Mouse (Mus musculus): ENCODE data around the gene Wfdc15a.

Gene Wfdc15a

DNA sequence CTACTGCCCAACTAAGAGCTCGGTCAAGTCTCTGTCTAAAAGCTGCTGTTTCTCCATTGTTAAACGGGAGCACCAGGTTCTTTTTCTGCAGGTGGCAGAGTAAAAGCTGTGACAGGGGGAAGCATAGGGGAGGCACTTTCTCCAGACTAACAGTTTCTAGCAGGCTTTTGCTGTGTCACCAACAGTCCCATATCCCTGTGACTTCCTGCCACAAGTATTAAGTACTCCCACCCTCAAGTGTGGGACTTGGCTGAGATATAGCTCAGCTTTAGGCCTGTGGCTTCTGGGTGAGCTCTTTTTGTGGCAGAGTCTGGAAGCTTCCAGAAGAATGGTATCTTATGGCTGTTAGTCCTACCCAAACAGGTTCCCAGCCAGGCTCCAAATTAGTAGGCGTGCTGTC, 24.1 kb downstream of the Wfdc15a start:
- no peak for DNase-seq

DNA sequence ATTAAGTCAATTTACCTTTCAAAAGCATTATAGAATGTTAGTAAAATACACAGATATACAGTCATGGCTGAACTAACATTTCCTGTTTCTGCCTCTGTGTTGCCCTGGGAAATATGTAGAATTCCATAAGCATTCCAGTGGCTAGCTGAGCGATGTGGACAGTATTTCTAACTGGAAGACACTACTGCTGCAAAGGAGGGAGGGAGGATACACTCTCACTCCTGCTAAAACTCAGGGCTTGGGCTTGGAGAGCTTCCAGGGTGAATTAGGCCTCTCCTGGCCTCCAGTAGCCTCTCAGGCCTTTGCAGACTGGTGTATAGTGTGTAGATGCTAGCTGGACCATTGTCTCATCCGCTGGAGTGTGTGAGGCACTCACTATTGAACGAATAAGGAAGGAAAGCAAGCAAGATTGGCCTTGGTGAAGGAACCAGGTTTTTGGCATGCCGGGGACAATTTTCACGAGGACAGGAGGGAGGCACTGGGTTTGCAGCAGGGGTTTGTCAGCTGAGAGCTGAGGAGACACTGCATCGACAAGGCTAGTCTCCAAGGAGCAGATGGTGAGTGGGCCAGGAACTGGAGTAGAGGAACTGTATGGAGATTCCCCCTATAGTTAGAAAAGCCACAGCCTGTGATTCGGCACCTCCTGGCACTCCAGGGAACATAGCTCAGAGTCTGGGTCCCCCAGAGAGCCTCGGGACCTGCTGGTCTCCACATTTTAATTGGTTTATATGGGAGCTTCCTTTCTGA, 25.1 kb downstream of the Wfdc15a start:
- no peak for DNase-seq

DNA sequence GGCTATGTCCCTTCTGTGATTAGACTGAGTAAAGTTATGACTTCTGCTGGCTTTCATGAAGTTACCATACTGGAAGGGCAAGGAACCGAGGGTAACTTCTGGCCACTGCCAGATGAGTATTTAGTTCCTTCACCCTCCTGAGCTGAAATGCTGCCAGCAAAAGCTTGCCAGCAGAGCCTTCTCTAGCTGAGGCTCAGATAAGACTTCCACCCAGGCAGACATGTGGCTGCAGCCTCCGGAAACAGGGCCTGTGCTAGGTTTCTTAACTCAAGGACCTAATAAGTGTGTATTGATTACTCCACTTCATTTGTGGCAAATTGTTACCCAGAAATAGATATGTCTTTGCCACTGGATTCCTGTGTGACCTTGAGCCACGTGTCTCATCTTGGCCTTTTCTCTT, 26.5 kb downstream of the Wfdc15a start:
- DNase-seq, result no peak

DNA sequence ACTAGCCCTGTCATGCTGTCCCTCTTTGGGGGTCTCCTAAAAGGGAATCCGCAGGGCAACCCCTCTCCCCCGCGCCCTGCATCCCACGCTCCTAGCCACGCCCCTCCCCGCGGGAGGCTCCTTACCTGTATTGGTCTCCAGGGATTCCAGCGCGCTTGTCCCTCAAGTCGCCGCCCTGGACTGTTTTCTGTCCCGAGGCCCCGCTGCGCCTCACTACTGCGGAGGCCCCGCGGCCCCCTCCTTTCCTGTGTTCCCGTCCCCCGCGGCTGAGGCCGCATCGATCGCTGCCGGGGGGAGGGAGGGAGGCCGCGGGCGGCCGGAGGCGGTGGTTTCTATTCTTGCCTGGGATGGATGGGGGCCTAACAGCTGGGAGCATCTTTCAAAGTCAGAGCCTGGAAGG, 29.0 kb downstream of the Wfdc15a start, which contains the start of gene Kcns1:
Gene Kcns1 (minus strand): TSS at position 212 of the 400 bp plus-strand sequence.
- no peak for DNase-seq

DNA sequence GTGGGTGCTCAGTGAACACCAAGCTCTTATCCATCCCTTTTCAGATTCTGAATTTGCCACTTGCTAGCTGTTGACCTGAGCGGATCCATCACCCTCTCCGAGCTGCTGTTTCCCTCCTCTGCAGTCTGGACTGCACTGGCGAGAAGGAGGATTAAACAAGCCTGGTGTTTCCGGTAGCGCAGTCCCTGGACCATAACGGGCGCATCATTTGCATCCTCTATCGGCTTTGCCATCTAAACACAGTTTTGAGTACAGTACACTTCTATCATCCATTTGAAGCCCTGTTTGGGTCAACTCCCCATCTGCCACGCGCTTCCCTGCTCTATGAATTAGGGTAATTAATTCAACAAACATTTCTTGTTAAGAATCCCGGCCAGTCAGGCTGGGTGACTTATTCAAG, 29.6 kb downstream of the Wfdc15a start:
- no peak for DNase-seq

DNA sequence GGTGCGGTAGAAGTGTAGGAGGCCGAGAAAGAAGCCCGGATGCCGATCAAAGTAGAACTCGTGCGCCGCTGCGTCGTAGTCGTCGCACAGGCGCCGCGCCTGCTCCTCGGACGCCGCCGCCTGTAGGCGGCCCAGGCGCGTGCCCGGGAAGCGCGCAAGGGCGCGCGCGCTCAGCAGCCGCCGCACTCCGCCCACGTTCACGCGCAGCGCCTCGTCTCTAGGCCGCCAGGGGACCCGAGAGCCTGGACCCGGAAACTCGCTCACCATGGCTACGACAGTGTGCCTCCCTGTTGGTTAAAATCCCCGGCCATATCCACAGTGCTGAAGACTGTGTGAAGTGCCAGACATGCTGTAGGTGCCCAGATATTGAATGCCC, 31.4 kb downstream of the Wfdc15a start:
- DNase-seq, result no peak

DNA sequence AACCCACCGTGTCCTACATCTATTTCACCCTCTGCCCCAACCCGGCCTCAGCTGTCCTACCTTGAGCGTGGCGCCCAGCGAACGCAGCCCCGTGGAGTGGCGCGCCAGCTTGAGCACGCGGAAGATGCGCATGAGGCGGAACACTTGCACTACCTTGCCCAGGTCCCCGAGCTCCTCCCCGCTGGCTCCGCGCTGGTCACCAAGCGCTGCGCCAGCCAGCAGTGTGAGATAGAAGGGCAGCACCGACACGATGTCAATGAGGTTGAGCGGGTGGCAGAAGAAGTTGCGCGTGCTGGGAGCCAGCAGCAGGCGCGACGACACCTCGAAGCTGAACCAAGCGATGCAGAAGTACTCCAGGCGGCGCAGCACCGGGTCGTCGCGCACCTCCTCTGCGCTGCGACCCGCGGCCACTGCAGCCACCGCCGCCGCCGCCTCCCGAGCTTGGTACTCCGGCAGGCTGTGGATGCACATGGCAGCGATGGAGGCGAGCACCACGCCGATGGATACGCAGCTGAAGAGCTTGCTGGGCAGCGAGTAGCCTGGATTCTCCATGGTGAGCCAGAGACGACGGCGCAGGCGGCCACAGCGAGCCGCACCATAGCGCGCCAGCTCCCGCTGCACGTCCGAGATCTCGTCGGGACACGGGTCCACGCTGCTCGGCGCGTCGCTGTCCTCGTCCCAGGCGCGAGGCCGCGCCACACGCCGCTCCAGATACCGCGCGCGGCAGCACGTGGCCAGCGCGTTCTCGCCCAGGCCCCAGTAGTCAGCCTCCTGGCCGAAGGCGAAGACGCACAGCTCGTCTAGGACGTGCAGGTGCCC, 32.0 kb downstream of the Wfdc15a start:
- no peak for DNase-seq

DNA sequence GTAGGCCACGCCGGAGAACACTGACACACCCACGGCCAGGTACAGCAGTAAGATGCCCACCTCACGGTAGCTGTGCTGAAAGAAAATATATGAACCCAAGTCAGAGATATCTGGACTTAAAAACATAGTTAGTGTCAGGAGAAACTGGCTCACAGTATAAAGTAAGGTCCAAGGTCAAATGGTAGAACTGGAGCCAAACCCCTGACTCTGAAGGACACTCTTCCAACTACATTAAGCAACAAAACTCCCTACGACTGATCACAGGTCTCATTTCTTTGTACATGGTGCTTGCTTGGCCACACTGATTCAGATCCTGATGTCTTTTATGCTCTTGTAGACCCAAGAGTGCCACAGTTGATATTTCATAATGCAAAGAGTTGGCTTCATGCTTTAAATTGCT, 35.0 kb downstream of the Wfdc15a start:
- DNase-seq, result no peak

DNA sequence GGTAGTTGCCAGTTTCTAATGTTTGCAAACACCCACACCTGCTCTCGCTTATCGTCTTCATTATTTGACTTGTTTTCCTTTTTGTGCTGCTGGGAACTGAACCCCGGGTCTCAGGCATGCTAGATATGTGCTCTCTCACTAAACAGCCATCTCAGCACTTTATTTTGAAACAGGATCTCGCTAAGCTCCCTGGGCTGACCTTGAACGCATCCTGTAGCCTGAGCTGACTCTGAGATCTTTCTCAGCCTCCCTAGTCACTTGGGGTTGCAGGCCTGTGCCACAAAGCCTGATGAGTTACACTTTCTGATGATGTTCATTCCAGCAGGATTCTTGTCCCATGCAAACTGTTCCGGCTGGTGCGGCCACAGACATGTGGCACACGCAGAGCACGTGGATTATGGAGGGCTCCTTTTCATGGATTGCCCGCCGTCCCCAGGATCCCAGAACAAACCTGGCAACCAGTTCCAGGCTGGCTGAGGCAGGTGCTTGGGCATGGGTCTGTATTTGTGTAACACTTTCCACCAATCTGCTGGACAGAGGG, 38.3 kb downstream of the Wfdc15a start:
- no peak for DNase-seq

DNA sequence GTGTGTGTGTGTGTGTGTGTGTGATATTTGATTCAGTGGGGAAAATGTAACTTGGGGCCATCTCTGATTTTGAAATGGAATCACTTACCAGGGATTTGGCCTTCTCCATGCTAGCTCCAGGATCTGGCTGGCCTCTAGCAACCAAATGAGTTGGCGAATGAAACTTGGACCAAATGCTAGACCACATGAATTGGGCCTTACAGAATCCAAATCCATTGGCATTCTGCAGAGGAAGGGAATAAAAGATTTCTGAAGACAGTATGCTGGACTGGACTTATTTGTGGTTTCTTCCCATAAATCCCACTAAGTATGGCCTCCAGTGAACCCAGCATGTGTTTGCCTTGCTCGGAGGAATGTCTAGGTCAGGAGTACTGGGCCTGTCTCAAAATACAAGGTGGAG, 41.1 kb downstream of the Wfdc15a start:
- DNase-seq, result no peak

DNA sequence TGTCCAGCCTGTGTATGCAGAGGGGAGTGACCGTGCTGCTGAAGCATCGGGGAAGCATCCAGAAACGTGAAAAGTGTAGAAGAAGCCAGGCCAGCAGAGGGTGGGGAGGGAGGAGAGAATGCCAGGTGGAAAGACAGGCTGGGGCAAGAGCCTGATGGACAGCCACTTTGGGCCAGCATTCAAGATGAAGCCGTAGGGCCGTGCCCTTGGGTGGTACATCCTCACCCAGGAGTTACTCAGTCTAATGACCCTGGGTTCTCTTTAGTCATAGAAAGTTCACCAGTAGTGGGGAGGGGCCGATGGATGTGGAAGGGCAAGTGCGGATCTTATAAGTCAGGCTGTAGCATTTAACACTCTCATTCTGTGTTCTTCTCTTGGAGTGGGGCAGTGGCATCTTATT, 43.8 kb downstream of the Wfdc15a start:
- peak; percentile 87 for DNase-seq

DNA sequence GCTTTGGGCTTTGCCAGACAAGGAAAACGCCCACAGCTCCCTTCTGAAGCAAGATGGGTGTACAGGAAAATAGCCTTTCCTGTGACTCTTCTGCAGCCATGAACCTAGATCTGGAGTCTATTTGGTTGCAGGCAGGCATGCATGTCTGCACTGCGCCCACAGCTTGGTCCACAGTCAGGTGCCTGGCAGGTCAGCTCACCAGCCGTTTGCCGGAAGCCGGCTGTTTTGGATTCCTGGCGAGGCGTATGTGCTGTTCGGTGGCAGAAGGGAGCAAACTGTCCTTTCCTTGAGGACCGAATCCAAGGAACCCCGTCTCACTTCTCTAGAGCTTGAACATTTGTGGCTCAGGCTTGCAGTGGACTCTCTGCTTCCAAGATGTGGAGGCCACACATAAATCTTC, 45.9 kb downstream of the Wfdc15a start:
- DNase-seq, result no peak

DNA sequence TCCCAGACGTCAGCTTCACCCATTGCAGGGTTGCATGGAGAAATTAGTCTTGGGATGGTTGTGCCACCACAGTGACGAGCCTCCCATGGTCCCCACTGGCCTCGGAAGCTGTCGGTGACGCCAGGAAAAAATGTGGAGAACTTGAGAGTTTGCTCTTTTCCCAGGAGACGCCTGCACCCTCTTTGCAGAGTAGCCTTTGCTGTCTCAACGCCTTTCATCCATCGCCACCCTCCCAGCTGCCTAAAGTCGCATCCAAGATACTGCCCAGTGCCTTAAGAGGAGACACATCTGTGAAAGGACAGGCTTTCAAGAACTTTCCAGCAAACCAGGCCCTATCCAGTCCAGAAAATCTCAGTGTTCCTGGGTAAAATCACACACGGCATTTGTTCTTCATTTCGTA, 47.6 kb downstream of the Wfdc15a start:
- no peak for DNase-seq

DNA sequence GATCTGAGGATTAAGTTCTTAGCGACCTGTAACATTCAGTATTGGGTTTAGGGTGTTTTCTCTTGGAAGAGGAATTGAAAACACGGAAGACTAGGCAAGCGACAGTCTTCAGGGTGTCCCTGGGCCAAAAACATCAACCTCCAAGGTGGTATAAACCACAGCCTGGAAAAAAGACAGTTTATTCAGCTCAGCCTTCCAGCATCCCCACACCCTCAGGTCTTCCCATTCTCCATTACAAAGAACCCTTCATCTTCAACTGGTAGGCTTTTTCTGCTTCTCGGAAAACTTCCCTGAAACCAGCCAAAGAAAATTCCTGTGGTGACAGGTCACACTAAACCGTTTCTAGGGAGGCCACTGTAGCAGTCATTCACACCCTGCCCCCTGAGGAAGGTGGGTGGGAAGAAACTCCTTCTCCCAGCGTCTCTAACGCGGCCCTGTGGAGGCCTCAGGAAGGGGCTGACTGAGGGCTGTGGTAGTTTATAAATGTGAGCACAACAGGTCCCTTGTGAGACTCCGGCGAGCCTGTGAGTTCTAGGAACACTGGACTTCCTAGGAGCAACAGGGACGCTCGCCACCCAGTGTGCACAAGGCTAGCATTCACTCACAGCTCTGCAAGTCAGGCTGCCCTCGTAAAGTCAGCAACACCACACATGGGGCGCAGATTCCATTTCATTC, 49.7 kb downstream of the Wfdc15a start:
- no peak for DNase-seq
